Mouse (Mus musculus) intestine, postnatal 0 days (tissue): ENCODE results near the gene Eva1c. TPM values are rescaled to one million over a fixed set of nuclear protein-coding genes. Genes with fewer than 3 reads are reported as not detected.

ENCODE experiments used
- ATAC-seq: fragments of 200-750 bp; cut with Nextera tagmentation; 2 replicates; pipeline ENCODE4 v1.8.0; 2017; ENCODE audit warnings: mild to moderate bottlenecking, moderate TSS enrichment, moderate library complexity
- H3K27ac ChIP-seq: fragments of 300-500 bp; sonication (generic); 2 replicates; pipeline ENCODE4 v1.5.1; 2014; ENCODE audit warnings: mild to moderate bottlenecking, low read depth, low read length, moderate library complexity
- H3K27me3 ChIP-seq: fragments of 300-500 bp; sonication (generic); replicated peaks from 2 replicates; pipeline ENCODE4 v1.6.1; 2014; ENCODE audit warnings: low read length, mixed read lengths; ENCODE audit not compliant: control insufficient read depth, insufficient read depth
- H3K36me3 ChIP-seq: fragments of 300-500 bp; sonication (generic); 2 replicates; pipeline ENCODE4 v1.6.1; 2014; ENCODE audit warnings: mild to moderate bottlenecking, moderate library complexity; ENCODE audit not compliant: control insufficient read depth, insufficient read depth
- H3K4me1 ChIP-seq: fragments of 300-500 bp; sonication (generic); replicated peaks from 2 replicates; pipeline ENCODE4 v1.6.1; 2014; ENCODE audit warnings: antibody characterized with exemption, low read length, mixed read lengths; ENCODE audit not compliant: control insufficient read depth, insufficient read depth
- H3K4me2 ChIP-seq: fragments of 300-500 bp; sonication (generic); replicated peaks from 2 replicates; pipeline ENCODE4 v1.6.1; 2014; ENCODE audit warnings: low read depth, mild to moderate bottlenecking, moderate library complexity
- H3K4me3 ChIP-seq: fragments of 300-500 bp; sonication (generic); 2 replicates; pipeline ENCODE4 v1.5.1; 2014; ENCODE audit warnings: low read depth, low read length
- H3K9ac ChIP-seq: fragments of 300-500 bp; sonication (generic); 2 replicates; pipeline ENCODE4 v1.6.1; 2014; ENCODE audit warnings: mild to moderate bottlenecking, low read depth, low read length
- H3K9me3 ChIP-seq: fragments of 300-500 bp; sonication (generic); 2 replicates; pipeline ENCODE4 v1.6.1; 2016; ENCODE audit warnings: mixed run types; ENCODE audit not compliant: control insufficient read depth
- CTCF ChIP-seq: sonication (generic); IDR thresholded peaks from 2 replicates; pipeline ENCODE4 v1.5.1; 2016; ENCODE audit warnings: low read depth, mild to moderate bottlenecking, control low read depth, antibody characterized with exemption, moderate library complexity
- WGBS: fragments of 180-500 bp; shearing (Covaris S2); extraction: QIAGEN DNeasy Blood & Tissue Kit; methylation state at CpG from one replicate; pipeline ENCODE4 v1.1.7; 2014; 5-methylcytosine and 5-hydroxymethylcytosine counted together
- polyA plus RNA-seq: library from polyadenylated mRNA; unstranded; fragments of >200 nt; fragmentation: Nextera tagmentation; extraction: Ambion mirVana; gene quantifications from 2 replicates; pipeline ENCODE4 v1.2.1, GENCODE M21; 2015

Gene Eva1c
- polyA plus RNA-seq, 1 experiment from 2014 or later = 0.68 TPM

DNA sequence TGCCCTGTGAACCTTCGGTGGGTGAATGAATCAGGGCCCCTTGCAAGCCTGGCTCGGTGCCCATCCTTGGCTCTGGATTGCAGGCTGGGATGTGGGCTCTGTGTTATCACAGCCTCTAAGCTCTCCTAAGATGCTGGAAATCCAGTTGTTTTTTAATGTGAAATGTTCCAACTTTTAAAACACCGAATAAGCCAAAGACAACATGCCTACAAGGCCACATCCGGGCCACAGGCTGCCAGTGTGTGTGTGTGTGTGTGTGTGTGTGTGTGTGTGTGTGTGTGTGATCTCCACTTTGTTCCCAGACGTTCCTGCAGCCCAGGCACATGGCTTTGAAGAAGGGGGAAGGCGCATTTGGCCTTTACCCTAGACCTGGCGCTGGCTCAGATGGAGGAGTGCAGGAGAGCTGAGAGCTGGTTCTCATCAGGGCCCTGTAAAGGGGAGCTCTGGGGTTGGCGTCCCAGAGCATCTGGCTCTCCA lies 56.0 kb downstream of the Eva1c start:
- Histone ChIP-seq H3K4me1 (no peaks in the 10 kb centered on the region), H3K9ac (no peak overlapping the region), H3K27ac (no peak overlapping the region), H3K4me3 (no peak overlapping the region), H3K36me3 (no peaks in the 10 kb centered on the region), H3K9me3 (no peaks in the 10 kb centered on the region), H3K4me2 (no peak overlapping the region), H3K27me3 (no peaks in the 10 kb centered on the region)
- TF ChIP-seq CTCF = no peak
- ATAC-seq = no peak
- 60% methylated on average over 8 of the region's 8 CpGs for WGBS

DNA sequence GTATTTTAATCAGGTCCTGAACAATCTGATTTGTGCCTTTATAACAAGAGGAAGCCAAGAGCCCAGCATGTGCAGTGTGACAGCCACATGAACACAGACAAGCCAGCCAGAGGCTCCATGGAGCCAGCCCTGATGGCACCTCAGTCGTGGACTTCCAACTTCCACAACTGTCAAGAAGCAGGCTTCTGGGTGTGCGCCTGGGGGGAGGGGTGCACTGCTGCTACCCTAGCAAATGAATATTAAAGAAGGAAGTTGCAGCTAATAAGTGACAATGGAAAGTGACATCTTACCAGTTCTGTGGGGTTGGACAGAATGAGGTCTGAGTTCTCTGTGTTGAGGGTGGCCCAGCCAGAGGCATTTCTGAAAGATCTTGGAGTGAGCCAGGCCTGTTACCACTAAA lies 58.8 kb downstream of the Eva1c start:
- ATAC-seq = no peak
- TF ChIP-seq CTCF = no peak
- H3K4me1 ChIP-seq = no peaks in the 10 kb centered on the region
- no peaks in the 10 kb centered on the region for H3K36me3 ChIP-seq
- 69% methylated on average over 2 of the region's 2 CpGs for WGBS
- no peak overlapping the region for H3K9ac ChIP-seq
- 0 out of 2 replicates have a peak, but pooled peaks cover 3% of the 10 kb centered on the region for H3K27me3 ChIP-seq
- H3K9me3 ChIP-seq = no peaks in the 10 kb centered on the region
- H3K27ac ChIP-seq = no peak overlapping the region
- H3K4me2 ChIP-seq = no peak overlapping the region
- H3K4me3 ChIP-seq = no peak overlapping the region

DNA sequence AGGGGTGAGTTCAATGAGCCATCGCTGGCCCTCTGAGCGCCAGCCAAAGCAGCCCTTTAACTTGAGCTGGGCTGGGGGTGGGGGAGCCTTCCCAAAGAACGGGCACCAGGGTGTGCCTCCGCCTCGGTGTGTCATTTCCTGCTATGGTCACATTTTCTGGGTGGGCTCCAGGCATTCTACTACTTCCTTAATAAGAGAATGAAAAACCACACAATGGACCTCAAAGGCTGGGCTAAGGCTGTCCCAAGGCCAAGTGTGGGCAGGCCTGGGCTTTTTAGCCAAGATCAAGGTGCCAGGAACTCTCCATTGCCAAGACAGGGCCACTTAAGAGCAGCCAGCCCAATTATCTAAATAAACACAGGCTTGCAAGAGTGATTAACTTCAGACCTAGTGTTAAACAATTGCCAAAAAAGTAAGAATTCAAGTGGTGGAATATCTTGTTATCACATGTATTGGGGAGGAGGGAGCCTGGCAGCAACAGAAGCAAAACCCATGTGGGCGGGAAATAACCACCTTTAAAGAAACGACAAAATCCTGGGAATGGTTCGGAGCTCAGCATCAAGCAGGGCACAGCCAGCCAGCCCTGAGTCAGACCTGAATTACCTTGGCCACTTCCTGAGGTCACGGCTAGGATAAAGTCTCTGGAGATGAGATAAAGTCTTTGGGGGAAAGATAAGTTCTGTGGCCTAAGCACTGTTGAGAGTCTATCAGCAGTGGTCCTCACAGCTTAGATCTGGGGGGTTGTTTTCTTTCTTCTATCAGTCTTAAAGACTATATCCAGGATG lies 59.5 kb downstream of the Eva1c start:
- Histone ChIP-seq H3K4me1 (no peaks in the 10 kb centered on the region), H3K36me3 (no peaks in the 10 kb centered on the region), H3K4me2 (no peak overlapping the region), H3K4me3 (no peak overlapping the region), H3K27me3 (0 out of 2 replicates have a peak, but pooled peaks cover 4% of the 10 kb centered on the region), H3K27ac (no peak overlapping the region), H3K9me3 (no peaks in the 10 kb centered on the region), H3K9ac (no peak overlapping the region)
- 60% methylated on average over 9 of the region's 9 CpGs for WGBS
- TF ChIP-seq CTCF = no peak
- no peak for ATAC-seq

DNA sequence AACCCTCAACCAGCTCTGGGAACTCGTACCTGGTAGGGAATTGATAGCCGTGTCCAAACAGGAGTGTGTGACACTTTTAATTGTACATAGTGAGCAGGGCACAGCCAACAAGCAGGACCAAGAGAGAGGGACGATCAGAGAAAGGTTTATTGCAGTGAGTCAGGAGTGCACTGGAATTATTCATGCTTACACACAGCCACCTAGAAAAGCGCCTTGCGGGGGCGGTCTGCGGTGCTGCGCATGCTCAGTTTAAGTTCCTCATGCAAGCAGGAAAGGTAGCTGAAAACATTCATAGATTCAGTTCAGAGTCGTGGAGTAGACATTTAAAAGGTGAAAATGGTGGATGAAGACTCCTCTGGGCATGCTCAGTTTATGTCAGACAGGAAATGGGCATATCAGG lies 64.2 kb downstream of the Eva1c start:
- no peak for TF ChIP-seq CTCF
- H3K9me3 ChIP-seq = no peaks in the 10 kb centered on the region
- no peaks in the 10 kb centered on the region; the same call in 1 of the 2 replicates for H3K4me1 ChIP-seq
- H3K9ac ChIP-seq = no peak overlapping the region
- no peaks in the 10 kb centered on the region for H3K36me3 ChIP-seq
- no peak overlapping the region for H3K4me2 ChIP-seq
- H3K4me3 ChIP-seq = no peak overlapping the region
- ATAC-seq = no peak
- H3K27ac ChIP-seq = no peak overlapping the region
- 84% methylated on average over 9 of the region's 9 CpGs for WGBS
- H3K27me3 ChIP-seq = 0 out of 2 replicates have a peak, but pooled peaks cover 4% of the 10 kb centered on the region

DNA sequence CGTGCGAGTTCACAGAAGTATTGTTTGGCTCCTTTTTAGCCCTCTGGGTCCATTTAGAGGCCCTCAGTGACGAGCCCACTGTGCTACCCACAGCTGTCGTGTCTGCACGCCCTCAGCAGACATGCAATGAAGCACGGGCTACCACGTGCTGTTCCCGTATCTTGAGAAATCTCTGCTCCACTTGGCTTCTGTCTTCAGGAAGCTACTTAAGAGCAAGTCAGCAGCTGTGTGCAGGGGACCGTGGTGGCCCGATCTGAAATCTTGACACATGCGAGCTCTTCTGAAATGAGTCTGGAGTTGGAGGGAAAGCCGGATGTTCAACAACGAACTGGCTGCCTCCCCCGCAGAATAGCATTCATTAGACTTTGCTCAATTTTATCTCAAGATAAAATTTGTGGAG lies 65.1 kb downstream of the Eva1c start:
- Histone ChIP-seq H3K9ac (no peak overlapping the region), H3K4me1 (no peaks in the 10 kb centered on the region; the same call in 1 of the 2 replicates), H3K27me3 (0 out of 2 replicates have a peak, but pooled peaks cover 4% of the 10 kb centered on the region), H3K36me3 (no peaks in the 10 kb centered on the region), H3K27ac (no peak overlapping the region), H3K4me3 (no peak overlapping the region), H3K9me3 (no peaks in the 10 kb centered on the region), H3K4me2 (no peak overlapping the region; the same call in 1 of the 2 replicates)
- WGBS = 50% methylated on average over 14 of the region's 14 CpGs
- ATAC-seq = no peak
- no peak for TF ChIP-seq CTCF

DNA sequence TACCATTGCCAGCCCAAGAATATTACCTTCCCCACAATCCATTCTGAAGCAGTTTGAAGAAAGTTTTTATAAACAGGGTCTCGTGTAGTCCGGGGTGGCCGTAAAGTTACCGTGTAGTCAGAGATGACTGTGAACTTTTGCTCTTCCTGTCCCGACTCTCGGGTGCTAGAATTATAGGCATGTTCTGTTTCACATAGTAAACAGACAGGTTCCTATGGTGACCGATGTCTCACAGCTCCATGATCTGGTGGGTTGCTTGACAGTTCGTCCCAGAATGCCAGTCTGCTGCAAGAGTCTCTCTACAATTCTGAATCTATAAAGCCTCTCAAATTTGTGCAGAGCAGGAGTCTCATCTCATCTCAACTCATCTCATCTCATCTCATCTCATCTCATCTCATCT lies 65.6 kb downstream of the Eva1c start:
- no peak overlapping the region for H3K4me3 ChIP-seq
- no peak for TF ChIP-seq CTCF
- H3K9ac ChIP-seq = no peak overlapping the region
- no peaks in the 10 kb centered on the region; the same call in 1 of the 2 replicates for H3K4me1 ChIP-seq
- no peak overlapping the region for H3K27ac ChIP-seq
- no peak overlapping the region; the same call in 1 of the 2 replicates for H3K4me2 ChIP-seq
- WGBS = 15% methylated on average over 8 of the region's 8 CpGs
- H3K36me3 ChIP-seq = no peaks in the 10 kb centered on the region
- no peak for ATAC-seq
- H3K27me3 ChIP-seq = 0 out of 2 replicates have a peak, but pooled peaks cover 4% of the 10 kb centered on the region
- no peaks in the 10 kb centered on the region for H3K9me3 ChIP-seq
